Comparison of ENCODE assay signal across 13 mouse cellular contexts in genomic region chr16:57268058-57268841, GRCm38 (mm10). TPM values are rescaled to one million over a fixed set of nuclear protein-coding genes. Genes with fewer than 3 reads are reported as not detected.
DNase-seq lines count a peak whose midpoint lies in the region; TF ChIP-seq lines count a peak whose summit lies in the region.
"Had no signal": no experiment of that assay in that cellular context is flagged by ENCODE, and none has a peak within 500 bp of the region (broad histone marks: within the 10 kb centered on the region; RNA-seq: fewer than 3 reads in every experiment).

No protein-coding gene starts in this region.

- DNase-seq in gastrocnemius, adult 2 months, result no peak
- DNase-seq in gastrocnemius, postnatal 25 days, result no peak
- DNase-seq in NIH3T3 (ENCODE audit: low read depth), result peak; percentile 30
- peak; percentile 33 to 34 for DNase-seq in frontal cortex, postnatal 14 days (ENCODE audit: low spot score in 2 of 2)
- peak; percentile 11 to 73 for DNase-seq in left cerebral cortex, adult 8-10 months (ENCODE audit: low spot score in 2 of 2)
- no peak for DNase-seq in urinary bladder, postnatal 10 days (ENCODE audit: low spot score)
- no peak for DNase-seq in adrenal gland, postnatal 14 days
- no peak for DNase-seq in embryo, embryonic 10 days (ENCODE audit: low spot score)
- DNase-seq: lung, embryonic 14.5 days had no signal

- no peak overlapping the region for H3K4me3 ChIP-seq in gastrocnemius, adult 2 months
- H3K4me3 ChIP-seq: heart, embryonic 15.5 days; kidney, embryonic 15.5 days; midbrain, embryonic 15.5 days; stomach, embryonic 15.5 days had no signal

- no peak for TF ChIP-seq CTCF in gastrocnemius, adult 2 months (IDR thresholded peaks at IDR 0.05)

- intact Hi-C loops in gastrocnemius, adult 2 months (cut with DNase I), result no loop called here

- peak overlapping the region; percentile 74 for H3K27ac ChIP-seq in gastrocnemius, adult 2 months
- H3K27ac ChIP-seq: heart, embryonic 15.5 days; kidney, embryonic 15.5 days; midbrain, embryonic 15.5 days; stomach, embryonic 15.5 days had no signal

RNA-seq across cellular contexts. Expression of gene Tmem30c, which starts 24.4 kb away (rescaled TPM):
- not detected for total RNA-seq in gastrocnemius, adult 2 months (2021)
- not detected for total RNA-seq in gastrocnemius, postnatal 25 days (2021)
- total RNA-seq in left cerebral cortex, adult 8-10 months (2022), result under 1 TPM; 0.23 to 0.39 (median 0.28) TPM
- not detected in 2 replicates for total RNA-seq in adrenal gland, postnatal 14 days (2021)

RNA-seq across cellular contexts. Expression of gene Tbc1d23, which starts 36.9 kb away (rescaled TPM):
- 10 to 100 TPM; 19.2 to 19.5 TPM for total RNA-seq in gastrocnemius, adult 2 months (2021)
- 10 to 100 TPM; 14.7 to 17.8 TPM for total RNA-seq in gastrocnemius, postnatal 25 days (2021)
- 10 to 100 TPM; 46.3 to 50.2 (median 46.6) TPM for total RNA-seq in left cerebral cortex, adult 8-10 months (2022)
- 35.4 and 40.6 TPM in 2 replicates for total RNA-seq in adrenal gland, postnatal 14 days (2021)

Comparison
In these comparisons a context has a peak if more than half of its experiments do, and no peak if none do; other contexts are left out.
1. DNase-seq: peak in NIH3T3 (single experiment), frontal cortex, postnatal 14 days (2 of 2) and left cerebral cortex, adult 8-10 months (2 of 2); none in gastrocnemius, adult 2 months (single experiment), gastrocnemius, postnatal 25 days (single experiment), urinary bladder, postnatal 10 days (single experiment), adrenal gland, postnatal 14 days (single experiment) and embryo, embryonic 10 days (single experiment).